Mouse (Mus musculus): Measurements from ENCODE around the gene Chrdl1. TPM values are rescaled to one million over a fixed set of nuclear protein-coding genes. Genes with fewer than 3 reads are reported as not detected.

Gene Chrdl1
- total RNA-seq (2021): 1 to 10 TPM; 3.3 to 4.0 TPM

GRCm38 (mm10) chrX:143393791-143394369 is at the start of gene Chrdl1:
Gene Chrdl1 (minus strand): TSS chrX:143394262.
- DNase-seq: peak in 1 of 2 experiments; percentile 2

- DNase-seq: no peak
Measured at GRCm38 (mm10) chrX:143442638-143443037, 48.6 kb upstream of the Chrdl1 start.

GRCm38 (mm10) chrX:143404601-143405000 is 10.5 kb upstream of the Chrdl1 start:
- DNase-seq: no peak

GRCm38 (mm10) chrX:143366256-143366959 is 27.7 kb downstream of the Chrdl1 start:
- DNase-seq: no peak

GRCm38 (mm10) chrX:143347227-143347626 is 46.8 kb downstream of the Chrdl1 start:
- no peak for DNase-seq

GRCm38 (mm10) chrX:143346739-143347138 is 47.3 kb downstream of the Chrdl1 start:
- DNase-seq: no peak

- no peak for DNase-seq
Measured at GRCm38 (mm10) chrX:143344509-143345495, 49.3 kb downstream of the Chrdl1 start.

GRCm38 (mm10) chrX:143338156-143338555 is 55.9 kb downstream of the Chrdl1 start:
- DNase-seq: no peak

GRCm38 (mm10) chrX:143337561-143337960 is 56.5 kb downstream of the Chrdl1 start:
- no peak for DNase-seq

- DNase-seq: no peak
Measured at GRCm38 (mm10) chrX:143336661-143337060, 57.4 kb downstream of the Chrdl1 start.

GRCm38 (mm10) chrX:143335846-143336245 is 58.2 kb downstream of the Chrdl1 start:
- no peak for DNase-seq

GRCm38 (mm10) chrX:143313166-143313565 is 80.9 kb downstream of the Chrdl1 start:
- DNase-seq: no peak

GRCm38 (mm10) chrX:143294726-143295125 is 99.3 kb downstream of the Chrdl1 start:
- no peak for DNase-seq

GRCm38 (mm10) chrX:143275202-143275601 is 118.9 kb downstream of the Chrdl1 start:
- DNase-seq: no peak

GRCm38 (mm10) chrX:143250709-143251108 is 143.4 kb downstream of the Chrdl1 start:
- no peak for DNase-seq

Other genes starting within 250 kb of the Chrdl1 start
- gene Pak3, start 124.3 kb upstream of the Chrdl1 start, total RNA-seq (2021): 100 to 1,000 TPM; 133 to 142 TPM